Mouse (Mus musculus) heart, embryonic 10.5 days (tissue): ENCODE measurements around the gene Hsd17b2. TPM values are rescaled to one million over a fixed set of nuclear protein-coding genes. Genes with fewer than 3 reads are reported as not detected.

ENCODE experiments used
- DNase-seq: peaks from one replicate; pipeline ENCODE4 v3.0.0-alpha.2; 2017; ENCODE audit warnings: low spot score
- H3K27ac ChIP-seq: fragments of 300-500 bp; sonication (generic); 2 replicates; pipeline ENCODE4 v1.5.1; 2016; ENCODE audit warnings: mild to moderate bottlenecking
- H3K27me3 ChIP-seq: fragments of 300-500 bp; sonication (generic); 2 replicates; pipeline ENCODE4 v1.6.1; 2016; ENCODE audit warnings: mild to moderate bottlenecking; ENCODE audit not compliant: poor library complexity, insufficient read depth, severe bottlenecking
- H3K36me3 ChIP-seq: fragments of 300-500 bp; sonication (generic); 2 replicates; pipeline ENCODE4 v1.6.1; 2016; ENCODE audit warnings: mild to moderate bottlenecking, moderate library complexity
- H3K4me1 ChIP-seq: fragments of 300-500 bp; sonication (generic); 2 replicates; pipeline ENCODE4 v1.6.1; 2016; ENCODE audit warnings: mild to moderate bottlenecking
- H3K4me3 ChIP-seq: fragments of 300-500 bp; sonication (generic); 2 replicates; pipeline ENCODE4 v1.5.1; 2016; ENCODE audit warnings: mild to moderate bottlenecking, moderate library complexity
- H3K9me3 ChIP-seq: fragments of 300-500 bp; sonication (generic); 2 replicates; pipeline ENCODE4 v1.6.1; 2016; ENCODE audit warnings: mild to moderate bottlenecking, moderate library complexity
- WGBS: fragments of 180-500 bp; shearing (Covaris S2); methylation state at CpG from one replicate; pipeline ENCODE4 v1.1.7; 2016; 5-methylcytosine and 5-hydroxymethylcytosine counted together
- polyA plus RNA-seq: library from polyadenylated mRNA; unstranded; fragments of >200 nt; fragmentation: Nextera tagmentation; extraction: Ambion mirVana; gene quantifications from 2 replicates; pipeline ENCODE4 v1.2.1, GENCODE M21; 2016

Gene Hsd17b2
- polyA plus RNA-seq, 1 experiment from 2014 or later = 0.35 TPM

- peaks cover 98% of the 10 kb centered on the region for H3K36me3 ChIP-seq
- 89% methylated on average over 19 of the region's 19 CpGs for WGBS
- no peak for DNase-seq
These were observed 91.0 kb downstream of the Hsd17b2 start for GRCm38 (mm10) chr8:117792616-117793144.

GRCm38 (mm10) chr8:117794581-117794980, 92.9 kb downstream of the Hsd17b2 start:
- Histone ChIP-seq H3K4me1 (no peaks in the 10 kb centered on the region), H3K27me3 (no peaks in the 10 kb centered on the region), H3K4me3 (no peak overlapping the region), H3K36me3 (peaks cover 98% of the 10 kb centered on the region), H3K27ac (no peak overlapping the region), H3K9me3 (no peaks in the 10 kb centered on the region)
- WGBS = 95% methylated on average over 10 of the region's 10 CpGs
- DNase-seq = no peak

More at GRCm38 (mm10) chr8:117792616-117793144, 91.0 kb downstream of the Hsd17b2 start:
- Histone ChIP-seq H3K27me3 (no peaks in the 10 kb centered on the region), H3K4me3 (no peak overlapping the region), H3K4me1 (no peaks in the 10 kb centered on the region), H3K27ac (no peak overlapping the region), H3K9me3 (no peaks in the 10 kb centered on the region)

- no peak overlapping the region for H3K4me3 ChIP-seq
- H3K27ac ChIP-seq = no peak overlapping the region
- no peaks in the 10 kb centered on the region for H3K27me3 ChIP-seq
- peaks cover 12% of the 10 kb centered on the region for H3K4me1 ChIP-seq
- no peaks in the 10 kb centered on the region for H3K9me3 ChIP-seq
- H3K36me3 ChIP-seq = peaks cover 79% of the 10 kb centered on the region
- DNase-seq = no peak
- WGBS = 90% methylated on average over 15 of the region's 15 CpGs
These were observed 94.8 kb downstream of the Hsd17b2 start for GRCm38 (mm10) chr8:117796464-117796863.

GRCm38 (mm10) chr8:117798066-117798465, 96.4 kb downstream of the Hsd17b2 start:
- WGBS = 93% methylated on average over 2 of the region's 2 CpGs
- Histone ChIP-seq H3K4me3 (no peak overlapping the region), H3K27ac (no peak overlapping the region), H3K4me1 (peaks cover 18% of the 10 kb centered on the region), H3K36me3 (peaks cover 63% of the 10 kb centered on the region), H3K9me3 (no peaks in the 10 kb centered on the region), H3K27me3 (no peaks in the 10 kb centered on the region)
- DNase-seq = no peak

GRCm38 (mm10) chr8:117801443-117802298, 100.0 kb downstream of the Hsd17b2 start, which contains the start of gene Mphosph6:
Gene Mphosph6 (minus strand): TSS chr8:117801943.
- peak within 1 kb of the TSS; percentile 81 for H3K4me3 ChIP-seq
- no peaks in the 10 kb centered on the region for H3K9me3 ChIP-seq
- peak within 1 kb of the TSS; percentile 94 for H3K27ac ChIP-seq
- WGBS = under 1% methylated on average over 65 of the region's 65 CpGs
- no peaks in the 10 kb centered on the region; the same call in 1 of the 2 replicates for H3K27me3 ChIP-seq
- H3K36me3 ChIP-seq = peaks cover 27% of the 10 kb centered on the region
- H3K4me1 ChIP-seq = peaks cover 18% of the 10 kb centered on the region
- peak; percentile 99 for DNase-seq

GRCm38 (mm10) chr8:117802299-117802689, 100.6 kb downstream of the Hsd17b2 start:
- no peaks in the 10 kb centered on the region; the same call in 1 of the 2 replicates for H3K27me3 ChIP-seq
- no peaks in the 10 kb centered on the region for H3K9me3 ChIP-seq
- peak overlapping the region; percentile 94 for H3K27ac ChIP-seq
- peaks cover 18% of the 10 kb centered on the region for H3K4me1 ChIP-seq
- peaks cover 21% of the 10 kb centered on the region for H3K36me3 ChIP-seq
- no peak for DNase-seq
- H3K4me3 ChIP-seq = peak overlapping the region; percentile 81
- 3% methylated on average over 11 of the region's 11 CpGs for whole genome bisulfite sequencing

GRCm38 (mm10) chr8:117805419-117805818, 103.7 kb downstream of the Hsd17b2 start:
- WGBS = 73% methylated on average over 5 of the region's 5 CpGs
- no peak for DNase-seq
- Histone ChIP-seq H3K27ac (no peak overlapping the region), H3K4me3 (no peak overlapping the region), H3K27me3 (no peaks in the 10 kb centered on the region; the same call in 1 of the 2 replicates), H3K4me1 (peaks cover 11% of the 10 kb centered on the region), H3K36me3 (no peaks in the 10 kb centered on the region), H3K9me3 (no peaks in the 10 kb centered on the region)

Other genes with a start within 250 kb of the Hsd17b2 start
- gene Plcg2, start 203.6 kb upstream of the Hsd17b2 start, polyA plus RNA-seq = 6.8 and 8.3 TPM in 2 replicates
- gene Sdr42e1, start 28.2 kb upstream of the Hsd17b2 start, polyA plus RNA-seq = 0.59 and 0.72 TPM in 2 replicates
- gene Mphosph6, start 100.0 kb downstream of the Hsd17b2 start, polyA plus RNA-seq = 45.1 and 65.8 TPM in 2 replicates